Mouse (Mus musculus) kidney, adult 9 months (tissue): Measurements from ENCODE around the gene Chd1.

Source experiments
- DNase-seq: peaks from one replicate; pipeline ENCODE4 v3.0.0; 2022

Chd1 gene

GRCm38 (mm10) chr17:15704475-15705300 is at the start of gene Chd1:
Chd1 (plus strand) TSS chr17:15704967.
- peak; percentile 95 for DNase-seq

GRCm38 (mm10) chr17:15656881-15657607 is 47.7 kb upstream of the Chd1 start:
- DNase-seq, result peak; percentile 7

GRCm38 (mm10) chr17:15672870-15673269 is 31.9 kb upstream of the Chd1 start:
- DNase-seq, result no peak

GRCm38 (mm10) chr17:15677970-15678645 is 26.7 kb upstream of the Chd1 start:
- no peak for DNase-seq

- DNase-seq, result no peak
Observed at GRCm38 (mm10) chr17:15679966-15680630, 24.7 kb upstream of the Chd1 start.

GRCm38 (mm10) chr17:15680661-15681060 is 24.1 kb upstream of the Chd1 start:
- no peak for DNase-seq

GRCm38 (mm10) chr17:15686396-15686795 is 18.4 kb upstream of the Chd1 start:
- no peak for DNase-seq

GRCm38 (mm10) chr17:15690304-15690703 is 14.5 kb upstream of the Chd1 start:
- DNase-seq, result peak; percentile 16

- DNase-seq, result no peak
Observed at GRCm38 (mm10) chr17:15695566-15695965, 9.2 kb upstream of the Chd1 start.

- no peak for DNase-seq
Observed at GRCm38 (mm10) chr17:15698956-15699355, 5.8 kb upstream of the Chd1 start.

- no peak for DNase-seq
Observed at GRCm38 (mm10) chr17:15701505-15701904, 3.3 kb upstream of the Chd1 start.

GRCm38 (mm10) chr17:15704158-15704474 is 651 bp upstream of the Chd1 start:
- no peak for DNase-seq

GRCm38 (mm10) chr17:15705303-15706284 is 827 bp downstream of the Chd1 start:
- peak; percentile 74 for DNase-seq

- DNase-seq, result no peak
Observed at GRCm38 (mm10) chr17:15714507-15714906, 9.7 kb downstream of the Chd1 start.

- peak; percentile 44 for DNase-seq
Observed at GRCm38 (mm10) chr17:15715013-15715902, 10.5 kb downstream of the Chd1 start.

- DNase-seq, result no peak
Observed at GRCm38 (mm10) chr17:15715940-15716339, 11.2 kb downstream of the Chd1 start.

- no peak for DNase-seq
Observed at GRCm38 (mm10) chr17:15720841-15721240, 16.1 kb downstream of the Chd1 start.

- no peak for DNase-seq
Observed at GRCm38 (mm10) chr17:15723291-15723690, 18.5 kb downstream of the Chd1 start.

- peak; percentile 57 for DNase-seq
Observed at GRCm38 (mm10) chr17:15723866-15724475, 19.2 kb downstream of the Chd1 start.

GRCm38 (mm10) chr17:15731706-15732105 is 26.9 kb downstream of the Chd1 start:
- no peak for DNase-seq
